Mouse (Mus musculus): ENCODE data around the gene Syncrip. TPM values are rescaled to one million over a fixed set of nuclear protein-coding genes. Genes with fewer than 3 reads are reported as not detected.

The Syncrip gene
- polyA plus RNA-seq, 1 experiment from 2014 or later: 37.5 TPM

GRCm38 (mm10) chr9:88520122-88520848, 37.9 kb upstream of the Syncrip start:
- Histone ChIP-seq H3K27ac (ENCODE audit: low read depth, low read length) (no peak overlapping the region), H3K4me3 (ENCODE audit: low read depth, low read length) (no peak overlapping the region), H3K4me1 (replicated peaks; ENCODE audit: control insufficient read depth, insufficient read depth, low read length) (no peaks in the 10 kb centered on the region), H3K9me3 (ENCODE audit: control insufficient read depth) (no peaks in the 10 kb centered on the region), H3K36me3 (ENCODE audit: control insufficient read depth, insufficient read depth) (peaks cover 5% of the 10 kb centered on the region), H3K9ac (ENCODE audit: low read depth, low read length) (no peak overlapping the region), H3K4me2 (replicated peaks; ENCODE audit: low read depth) (no peak overlapping the region), H3K27me3 (replicated peaks; ENCODE audit: control insufficient read depth, insufficient read depth, low read length) (no peaks in the 10 kb centered on the region)
- no peak for TF ChIP-seq CTCF (IDR thresholded peaks at IDR 0.05; ENCODE audit: low read depth)
- WGBS: 42% methylated on average over 2 of the region's 2 CpGs
- ATAC-seq: no peak

- Histone ChIP-seq H3K4me2 (replicated peaks; ENCODE audit: low read depth) (no peak overlapping the region), H3K9ac (ENCODE audit: low read depth, low read length) (no peak overlapping the region), H3K36me3 (ENCODE audit: control insufficient read depth, insufficient read depth) (peaks cover 5% of the 10 kb centered on the region), H3K9me3 (ENCODE audit: control insufficient read depth) (no peaks in the 10 kb centered on the region), H3K27ac (ENCODE audit: low read depth, low read length) (no peak overlapping the region), H3K4me3 (ENCODE audit: low read depth, low read length) (no peak overlapping the region), H3K27me3 (replicated peaks; ENCODE audit: control insufficient read depth, insufficient read depth, low read length) (no peaks in the 10 kb centered on the region), H3K4me1 (replicated peaks; ENCODE audit: control insufficient read depth, insufficient read depth, low read length) (no peaks in the 10 kb centered on the region)
- TF ChIP-seq CTCF (IDR thresholded peaks at IDR 0.05; ENCODE audit: low read depth): no peak
- ATAC-seq: no peak
Measured at GRCm38 (mm10) chr9:88519390-88520121, 37.2 kb upstream of the Syncrip start.

GRCm38 (mm10) chr9:88516361-88516995, 34.1 kb upstream of the Syncrip start:
- TF ChIP-seq CTCF (IDR thresholded peaks at IDR 0.05; ENCODE audit: low read depth): no peak
- ATAC-seq: no peak
- Histone ChIP-seq H3K4me1 (replicated peaks; ENCODE audit: control insufficient read depth, insufficient read depth, low read length) (no peaks in the 10 kb centered on the region), H3K27ac (ENCODE audit: low read depth, low read length) (no peak overlapping the region), H3K4me3 (ENCODE audit: low read depth, low read length) (no peak overlapping the region), H3K27me3 (replicated peaks; ENCODE audit: control insufficient read depth, insufficient read depth, low read length) (no peaks in the 10 kb centered on the region), H3K36me3 (ENCODE audit: control insufficient read depth, insufficient read depth) (peaks cover 5% of the 10 kb centered on the region), H3K9me3 (ENCODE audit: control insufficient read depth) (no peaks in the 10 kb centered on the region), H3K9ac (ENCODE audit: low read depth, low read length) (no peak overlapping the region), H3K4me2 (replicated peaks; ENCODE audit: low read depth) (no peak overlapping the region)
- 88% methylated on average over 3 of the region's 3 CpGs for WGBS

DNA sequence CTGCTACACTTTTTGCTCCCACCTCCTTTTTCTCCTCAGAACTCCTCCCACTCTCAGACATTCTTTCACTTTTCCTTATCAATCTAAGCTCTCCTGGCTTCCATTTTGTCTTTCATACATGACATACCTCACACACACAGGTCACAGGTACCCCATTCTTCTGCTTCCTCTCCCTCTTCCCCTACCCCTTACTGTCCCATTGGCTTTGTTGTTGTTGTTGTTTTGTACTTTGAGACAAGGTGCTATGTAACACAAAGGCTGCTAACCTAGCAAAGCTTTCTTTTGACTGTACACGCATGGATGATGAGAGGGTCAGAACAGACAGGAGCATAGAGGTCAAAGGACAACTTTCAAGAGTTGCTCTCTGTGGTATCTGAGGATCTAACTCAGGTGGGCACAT, 33.2 kb upstream of the Syncrip start:
- no peaks in the 10 kb centered on the region for H3K9me3 ChIP-seq (ENCODE audit: control insufficient read depth)
- no peak overlapping the region for H3K27ac ChIP-seq (ENCODE audit: low read depth, low read length)
- H3K4me1 ChIP-seq (replicated peaks; ENCODE audit: control insufficient read depth, insufficient read depth, low read length): no peaks in the 10 kb centered on the region
- no peak for ATAC-seq
- H3K4me2 ChIP-seq (replicated peaks; ENCODE audit: low read depth): no peak overlapping the region
- H3K36me3 ChIP-seq (ENCODE audit: control insufficient read depth, insufficient read depth): peaks cover 5% of the 10 kb centered on the region
- 88% methylated on average over 1 of the region's 1 CpGs for WGBS
- no peak for TF ChIP-seq CTCF (IDR thresholded peaks at IDR 0.05; ENCODE audit: low read depth)
- no peaks in the 10 kb centered on the region for H3K27me3 ChIP-seq (replicated peaks; ENCODE audit: control insufficient read depth, insufficient read depth, low read length)
- H3K9ac ChIP-seq (ENCODE audit: low read depth, low read length): no peak overlapping the region
- no peak overlapping the region for H3K4me3 ChIP-seq (ENCODE audit: low read depth, low read length)

GRCm38 (mm10) chr9:88501846-88502245, 19.5 kb upstream of the Syncrip start:
- no peak for TF ChIP-seq CTCF (IDR thresholded peaks at IDR 0.05; ENCODE audit: low read depth)
- 76% methylated on average over 6 of the region's 6 CpGs for WGBS
- no peak for ATAC-seq
- Histone ChIP-seq H3K27ac (ENCODE audit: low read depth, low read length) (no peak overlapping the region), H3K36me3 (ENCODE audit: control insufficient read depth, insufficient read depth) (no peaks in the 10 kb centered on the region), H3K9me3 (ENCODE audit: control insufficient read depth) (no peaks in the 10 kb centered on the region), H3K9ac (ENCODE audit: low read depth, low read length) (no peak overlapping the region), H3K4me3 (ENCODE audit: low read depth, low read length) (no peak overlapping the region), H3K4me1 (replicated peaks; ENCODE audit: control insufficient read depth, insufficient read depth, low read length) (no peaks in the 10 kb centered on the region), H3K4me2 (replicated peaks; ENCODE audit: low read depth) (no peak overlapping the region), H3K27me3 (replicated peaks; ENCODE audit: control insufficient read depth, insufficient read depth, low read length) (no peaks in the 10 kb centered on the region)

- no peak for ATAC-seq
- TF ChIP-seq CTCF (IDR thresholded peaks at IDR 0.05; ENCODE audit: low read depth): no peak
- no peaks in the 10 kb centered on the region for H3K4me1 ChIP-seq (replicated peaks; ENCODE audit: control insufficient read depth, insufficient read depth, low read length)
- H3K36me3 ChIP-seq (ENCODE audit: control insufficient read depth, insufficient read depth): no peaks in the 10 kb centered on the region
- H3K9me3 ChIP-seq (ENCODE audit: control insufficient read depth): no peaks in the 10 kb centered on the region
- WGBS: 75% methylated on average over 2 of the region's 2 CpGs
- no peak overlapping the region for H3K4me2 ChIP-seq (replicated peaks; ENCODE audit: low read depth)
- no peak overlapping the region for H3K4me3 ChIP-seq (ENCODE audit: low read depth, low read length)
- no peak overlapping the region for H3K9ac ChIP-seq (ENCODE audit: low read depth, low read length)
- no peak overlapping the region for H3K27ac ChIP-seq (ENCODE audit: low read depth, low read length)
- H3K27me3 ChIP-seq (replicated peaks; ENCODE audit: control insufficient read depth, insufficient read depth, low read length): no peaks in the 10 kb centered on the region
Measured at GRCm38 (mm10) chr9:88500112-88500511, 17.7 kb upstream of the Syncrip start.
